Mouse (Mus musculus) lung, postnatal 0 days (tissue): ENCODE results near the gene Dok7.

ENCODE experiments used
- CTCF ChIP-seq: IDR thresholded peaks from 2 replicates; pipeline ENCODE4 v1.5.1; 2016; ENCODE audit warnings: antibody characterized with exemption, mild to moderate bottlenecking
- EP300 ChIP-seq: IDR thresholded peaks from 2 replicates; pipeline ENCODE4 v1.6.1; 2016; ENCODE audit warnings: antibody characterized with exemption, mild to moderate bottlenecking, control low read depth

DNA sequence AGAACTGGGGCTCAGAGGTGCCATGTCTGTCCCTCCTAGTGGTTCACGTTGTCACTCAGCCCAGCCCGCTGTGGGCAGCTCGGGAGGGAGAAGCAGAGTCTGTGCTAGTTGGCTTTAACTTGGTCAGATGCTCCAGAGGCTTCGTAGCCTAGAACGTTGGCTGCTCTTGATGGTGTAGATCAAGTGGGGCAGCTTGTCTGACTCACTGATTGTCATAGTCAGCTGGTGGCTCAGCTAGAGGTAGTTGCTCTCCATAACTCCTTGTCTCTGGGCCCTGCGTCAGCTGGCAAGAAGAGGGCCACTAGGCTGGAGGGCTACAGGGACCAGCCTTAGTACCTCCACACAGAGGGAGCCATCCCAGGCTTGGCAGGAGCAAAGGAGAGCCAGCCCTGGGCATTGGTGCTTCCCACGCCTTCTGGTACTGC is 73.2 kb downstream of the Dok7 start:
- TF ChIP-seq CTCF (no peak), EP300 (no peak)
